Mouse (Mus musculus) embryo, embryonic 9.5 days (tissue): ENCODE data around the gene 4930524N10Rik.

Source experiments
- DNase-seq: peaks from one replicate; pipeline ENCODE4 v3.0.0-alpha.2; 2017; ENCODE audit errors: extremely low spot score

4930524N10Rik gene

GRCm38 (mm10) chrX:154343292-154343691 lies at the start of gene 4930524N10Rik:
Gene 4930524N10Rik, minus strand, starts transcription at chrX:154343392.
- DNase-seq: no peak

GRCm38 (mm10) chrX:154350042-154350441 lies 6.8 kb upstream of the 4930524N10Rik start:
- no peak for DNase-seq

GRCm38 (mm10) chrX:154349302-154350041 lies 6.3 kb upstream of the 4930524N10Rik start:
- DNase-seq: no peak

GRCm38 (mm10) chrX:154347933-154348332 lies 4.7 kb upstream of the 4930524N10Rik start:
- no peak for DNase-seq
